In genomic region chr5:92127141-92127625, GRCm38 (mm10) we compare ENCODE assay signal across 8 mouse cellular contexts. TPM values are rescaled to one million over a fixed set of nuclear protein-coding genes. Genes with fewer than 3 reads are reported as not detected.
DNase-seq lines count a peak whose midpoint lies in the region; ATAC-seq and TF ChIP-seq lines count a peak whose summit lies in the region.

No protein-coding gene starts in this region.

- H3K36me3 ChIP-seq in heart, embryonic 11.5 days (ENCODE audit: control insufficient read depth, insufficient read depth, low read length): no peaks in the 10 kb centered on the region; the same call in 1 of the 2 replicates
- no peaks in the 10 kb centered on the region for H3K36me3 ChIP-seq in E14TG2a.4 (ENCODE audit: insufficient read depth, low read length)
- H3K36me3 ChIP-seq in liver, postnatal 0 days (replicated peaks; ENCODE audit: insufficient read depth, low read length): peaks cover 4% of the 10 kb centered on the region; the same call in 1 of the 2 replicates

- H3K4me1 ChIP-seq in heart, embryonic 11.5 days (ENCODE audit: control insufficient read depth, insufficient read depth, low read length): peaks cover 15% of the 10 kb centered on the region; the same call in 1 of the 2 replicates
- H3K4me1 ChIP-seq in E14TG2a.4 (replicated peaks; ENCODE audit: low read depth, low read length): peaks cover 42% of the 10 kb centered on the region
- H3K4me1 ChIP-seq in embryonic fibroblast, embryonic 13.5 days (ENCODE audit: control insufficient read depth, insufficient read depth, low read length): peaks cover 15% of the 10 kb centered on the region
- H3K4me1 ChIP-seq in liver, postnatal 0 days (ENCODE audit: insufficient read depth): peaks cover 14% of the 10 kb centered on the region

- H3K4me2 ChIP-seq in heart, embryonic 11.5 days: peak overlapping the region; percentile 59
- peak overlapping the region; percentile 66 for H3K4me2 ChIP-seq in liver, postnatal 0 days (ENCODE audit: low read depth, low read length)

- peak overlapping the region; percentile 27 for H3K4me3 ChIP-seq in heart, embryonic 11.5 days (ENCODE audit: low read depth, low read length)
- H3K4me3 ChIP-seq in E14TG2a.4 (replicated peaks; ENCODE audit: low read length): peak overlapping the region; percentile 73
- H3K4me3 ChIP-seq in embryonic fibroblast, embryonic 13.5 days (ENCODE audit: insufficient read depth, low read length): peak overlapping the region; percentile 25
- peak overlapping the region; percentile 51 for H3K4me3 ChIP-seq in liver, postnatal 0 days (ENCODE audit: low read depth, low read length)

- peak overlapping the region; percentile 52; the same call in 1 of the 2 replicates for H3K9ac ChIP-seq in heart, embryonic 11.5 days (ENCODE audit: low read depth, low read length)
- H3K9ac ChIP-seq in liver, postnatal 0 days (replicated peaks): peak overlapping the region; percentile 63

- peak; percentile 29; the same call in 1 of the 2 replicates for TF ChIP-seq EP300 in liver, postnatal 0 days (IDR thresholded peaks at IDR 0.05; ENCODE audit: low read depth)

- 55% methylated on average over 9 of the region's 9 CpGs for WGBS in heart, embryonic 11.5 days (ENCODE audit: insufficient replicate concordance)
- WGBS in liver, postnatal 0 days (ENCODE audit: insufficient replicate concordance): 38% methylated on average over 9 of the region's 9 CpGs

- no peaks in the 10 kb centered on the region for H3K9me3 ChIP-seq in heart, embryonic 11.5 days (replicated peaks; ENCODE audit: control insufficient read depth, low read length)
- H3K9me3 ChIP-seq in E14TG2a.4 (ENCODE audit: low read length): no peaks in the 10 kb centered on the region
- H3K9me3 ChIP-seq in liver, postnatal 0 days (ENCODE audit: low read length): peaks cover 2% of the 10 kb centered on the region; the same call in 1 of the 2 replicates

- peak; percentile 68 for ATAC-seq in heart, embryonic 11.5 days (replicated peaks; ENCODE audit: insufficient number of reproducible peaks, low FRiP score, low TSS enrichment)
- ATAC-seq in liver, postnatal 0 days: peak; percentile 77

- TF ChIP-seq CTCF in E14TG2a.4 (conservative IDR thresholded peaks at IDR 0.05; ENCODE audit: low read length): no peak
- TF ChIP-seq CTCF in embryonic fibroblast, embryonic 13.5 days (IDR thresholded peaks at IDR 0.05; ENCODE audit: borderline replicate concordance, insufficient read depth, low read length): no peak
- TF ChIP-seq CTCF in liver, postnatal 0 days (IDR thresholded peaks at IDR 0.05; ENCODE audit: low read depth): no peak

- H3K27ac ChIP-seq in heart, embryonic 11.5 days (ENCODE audit: low read depth, low read length): peak overlapping the region; percentile 86
- H3K27ac ChIP-seq in embryonic fibroblast, embryonic 13.5 days (ENCODE audit: insufficient read depth, low read length): peak overlapping the region; percentile 98
- H3K27ac ChIP-seq in liver, postnatal 0 days (ENCODE audit: low read depth): peak overlapping the region; percentile 81

- H3K27me3 ChIP-seq in heart, embryonic 11.5 days (ENCODE audit: control insufficient read depth, insufficient read depth, low read length): no peaks in the 10 kb centered on the region
- no peaks in the 10 kb centered on the region for H3K27me3 ChIP-seq in E14TG2a.4 (ENCODE audit: insufficient read depth, low read length)
- no peaks in the 10 kb centered on the region for H3K27me3 ChIP-seq in liver, postnatal 0 days (ENCODE audit: insufficient read depth, low read length)

- TF ChIP-seq POLR2A in embryonic fibroblast, embryonic 13.5 days (IDR thresholded peaks at IDR 0.05; ENCODE audit: low read depth, low read length): peak; percentile 56

- DNase-seq in heart, adult 9 months (ENCODE audit: low spot score in 2 of 2): no peak
- peak; percentile 55 for DNase-seq in liver, postnatal 0 days
- no peak for DNase-seq in layer of hippocampus, adult 18-20 months (ENCODE audit: low spot score in 2 of 2)
- no peak for DNase-seq in thymus, postnatal 0 days (ENCODE audit: low spot score)
- no peak for DNase-seq in thymus, adult 18-20 months

RNA-seq across cellular contexts. Expression of gene Uso1, which starts 10.6 kb away (rescaled TPM):
- 25.9 and 26.7 TPM in 2 replicates for polyA plus RNA-seq in heart, embryonic 11.5 days (2014; fragmentation: Nextera tagmentation; extraction: Ambion mirVana)
- polyA plus RNA-seq in embryonic fibroblast, embryonic 13.5 days (2011; ENCODE audit: insufficient read length, low read depth, missing spikeins): 101 and 103 TPM in 2 replicates
- 22.0 and 22.2 TPM in 2 replicates for polyA plus RNA-seq in liver, postnatal 0 days (2015; fragmentation: Nextera tagmentation; extraction: Ambion mirVana)
- 10 to 100 TPM; 80.8 to 82.3 TPM for total RNA-seq in layer of hippocampus, adult 18-20 months (2021)
- 32.6 and 43.5 TPM in 2 replicates for polyA plus RNA-seq in thymus, postnatal 0 days (2015; fragmentation: Nextera tagmentation; extraction: Ambion mirVana)

RNA-seq across cellular contexts. Expression of gene G3bp2, which starts 43.7 kb away (rescaled TPM):
- 177 and 181 TPM in 2 replicates for polyA plus RNA-seq in heart, embryonic 11.5 days (2014; fragmentation: Nextera tagmentation; extraction: Ambion mirVana)
- polyA plus RNA-seq in embryonic fibroblast, embryonic 13.5 days (2011; ENCODE audit: insufficient read length, low read depth, missing spikeins): 104 and 116 TPM in 2 replicates
- polyA plus RNA-seq in liver, postnatal 0 days (2015; fragmentation: Nextera tagmentation; extraction: Ambion mirVana): 46.7 and 50.1 TPM in 2 replicates
- total RNA-seq in layer of hippocampus, adult 18-20 months (2021): 100 to 1,000 TPM; 237 to 252 TPM
- 239 and 240 TPM in 2 replicates for polyA plus RNA-seq in thymus, postnatal 0 days (2015; fragmentation: Nextera tagmentation; extraction: Ambion mirVana)
